ENCODE assay signal across 8 mouse cellular contexts in genomic region chr12:111958101-111958865, GRCm38 (mm10). TPM values are rescaled to one million over a fixed set of nuclear protein-coding genes. Genes with fewer than 3 reads are reported as not detected.
DNase-seq lines count a peak whose midpoint lies in the region; ATAC-seq and TF ChIP-seq lines count a peak whose summit lies in the region.

No protein-coding gene starts in this region.

- 0 out of 2 replicates have a peak, but pooled peaks have one; percentile 26 for TF ChIP-seq EP300 in heart, adult 2 months (IDR thresholded peaks at IDR 0.05; ENCODE audit: insufficient read depth, low read depth, low read length)

- H3K79me2 ChIP-seq in heart, adult 2 months (replicated peaks; ENCODE audit: control insufficient read depth, insufficient read depth, low read length), result peaks cover 1% of the 10 kb centered on the region; the same call in 1 of the 2 replicates

- TF ChIP-seq POLR2A in testis, adult 2 months (IDR thresholded peaks at IDR 0.05; ENCODE audit: control insufficient read depth, low read depth, low read length), result no peak
- TF ChIP-seq POLR2A in cortical plate, adult 2 months (IDR thresholded peaks at IDR 0.05; ENCODE audit: extremely low read depth, insufficient read depth, low read length), result no peak
- TF ChIP-seq POLR2A in heart, adult 2 months (IDR thresholded peaks at IDR 0.05; ENCODE audit: insufficient read depth, low read depth, low read length), result no peak

- DNase-seq in testis, postnatal 14 days (ENCODE audit: low spot score), result no peak
- DNase-seq in heart, adult 2 months, result peak; percentile 69 to 75
- DNase-seq in kidney, adult 9 months, result peak; percentile 79
- peak; percentile 48 for DNase-seq in spleen, adult 12 weeks (ENCODE audit: low spot score)

- H3K9ac ChIP-seq in heart, adult 2 months (ENCODE audit: low read depth, low read length), result no peak overlapping the region
- 0 out of 2 replicates have a peak overlapping the region, but pooled peaks have one; percentile 19 for H3K9ac ChIP-seq in limb, embryonic 13.5 days
- H3K9ac ChIP-seq in midbrain, embryonic 13.5 days (replicated peaks), result no peak overlapping the region

- H3K27ac ChIP-seq in testis, adult 2 months (ENCODE audit: control insufficient read depth, insufficient read depth, low read depth, low read length), result no peak overlapping the region
- H3K27ac ChIP-seq in cortical plate, adult 2 months (ENCODE audit: insufficient read depth, low read length), result no peak overlapping the region
- no peak overlapping the region for H3K27ac ChIP-seq in heart, adult 2 months
- H3K27ac ChIP-seq in limb, embryonic 13.5 days, result no peak overlapping the region
- H3K27ac ChIP-seq in midbrain, embryonic 13.5 days, result no peak overlapping the region

- intact Hi-C loops in heart, adult 2 months (cut with DNase I), result loop anchor here (5.0 kb wide), 1 partner anchor 221 kb away; no protein-coding TSS in a partner anchor

- WGBS in heart, adult 2 months, result 34% methylated on average over 9 of the region's 9 CpGs
- WGBS in limb, embryonic 13.5 days, result 40% methylated on average over 9 of the region's 9 CpGs
- WGBS in midbrain, embryonic 13.5 days, result 52% methylated on average over 9 of the region's 9 CpGs

- 0 out of 2 replicates have a peak, but pooled peaks have one; percentile 32 for ATAC-seq in limb, embryonic 13.5 days (ENCODE audit: low FRiP score, low read depth)
- peak; percentile 75 for ATAC-seq in midbrain, embryonic 13.5 days

- 0 out of 2 replicates have a peak, but pooled peaks cover 5% of the 10 kb centered on the region for H3K9me3 ChIP-seq in limb, embryonic 13.5 days
- H3K9me3 ChIP-seq in midbrain, embryonic 13.5 days, result no peaks in the 10 kb centered on the region

- no peaks in the 10 kb centered on the region; the same call in 1 of the 2 replicates for H3K36me3 ChIP-seq in testis, adult 2 months (ENCODE audit: control insufficient read depth, insufficient read depth, low read length)
- no peaks in the 10 kb centered on the region for H3K36me3 ChIP-seq in heart, adult 2 months (ENCODE audit: control insufficient read depth, insufficient read depth, low read length)
- H3K36me3 ChIP-seq in limb, embryonic 13.5 days, result peaks cover 40% of the 10 kb centered on the region
- peaks cover 38% of the 10 kb centered on the region for H3K36me3 ChIP-seq in midbrain, embryonic 13.5 days

- no peak overlapping the region for H3K4me3 ChIP-seq in testis, adult 2 months (ENCODE audit: control insufficient read depth, low read depth, low read length)
- no peak overlapping the region for H3K4me3 ChIP-seq in cortical plate, adult 2 months (ENCODE audit: insufficient read depth, low read length)
- H3K4me3 ChIP-seq in heart, adult 2 months, result no peak overlapping the region
- H3K4me3 ChIP-seq in limb, embryonic 13.5 days, result no peak overlapping the region
- H3K4me3 ChIP-seq in midbrain, embryonic 13.5 days (replicated peaks), result no peak overlapping the region

- H3K4me1 ChIP-seq in testis, adult 2 months (ENCODE audit: control insufficient read depth, insufficient read depth, low read length), result no peaks in the 10 kb centered on the region
- no peaks in the 10 kb centered on the region for H3K4me1 ChIP-seq in cortical plate, adult 2 months (ENCODE audit: control insufficient read depth, insufficient read depth, low read length)
- peaks cover 2% of the 10 kb centered on the region for H3K4me1 ChIP-seq in heart, adult 2 months (ENCODE audit: control insufficient read depth, insufficient read depth, low read length)
- no peaks in the 10 kb centered on the region for H3K4me1 ChIP-seq in limb, embryonic 13.5 days
- H3K4me1 ChIP-seq in midbrain, embryonic 13.5 days (replicated peaks), result no peaks in the 10 kb centered on the region

- no peaks in the 10 kb centered on the region for H3K27me3 ChIP-seq in testis, adult 2 months (ENCODE audit: control insufficient read depth, insufficient read depth, low read length)
- H3K27me3 ChIP-seq in heart, adult 2 months (ENCODE audit: control insufficient read depth, insufficient read depth, low read length), result no peaks in the 10 kb centered on the region
- H3K27me3 ChIP-seq in limb, embryonic 13.5 days, result no peaks in the 10 kb centered on the region
- H3K27me3 ChIP-seq in midbrain, embryonic 13.5 days, result no peaks in the 10 kb centered on the region

- H3K4me2 ChIP-seq in limb, embryonic 13.5 days (replicated peaks), result no peak overlapping the region
- H3K4me2 ChIP-seq in midbrain, embryonic 13.5 days (replicated peaks), result no peak overlapping the region

- TF ChIP-seq CTCF in testis, adult 2 months (IDR thresholded peaks at IDR 0.05; ENCODE audit: control insufficient read depth, insufficient read depth, insufficient replicate concordance, low read depth, low read length), result peak; percentile 60; the same call in 1 of the 2 replicates
- TF ChIP-seq CTCF in cortical plate, adult 2 months (IDR thresholded peaks at IDR 0.05; ENCODE audit: extremely low read depth, insufficient read depth, low read length), result peak; percentile 82
- TF ChIP-seq CTCF in heart, adult 2 months (IDR thresholded peaks at IDR 0.05), result peak; percentile 91

RNA-seq across cellular contexts. Expression of gene Atp5mpl, which starts 8.5 kb away (rescaled TPM):
- 83.3 and 94.8 TPM in 2 replicates for polyA plus RNA-seq in testis, adult 2 months (2012; rRNA removed)
- polyA plus RNA-seq in cortical plate, adult 2 months (2012; rRNA removed), result 300 and 310 TPM in 2 replicates
- total RNA-seq in heart, adult 2 months (2021), result 1,000 to 10,000 TPM; 1,131 to 1,298 TPM
- 163 and 316 TPM in 2 replicates for polyA plus RNA-seq in heart, adult 2 months (2012; rRNA removed)
- 622 and 628 TPM in 2 replicates for polyA plus RNA-seq in limb, embryonic 13.5 days (2015; fragmentation: Nextera tagmentation; extraction: Ambion mirVana)
- 697 and 714 TPM in 2 replicates for polyA plus RNA-seq in midbrain, embryonic 13.5 days (2015; fragmentation: Nextera tagmentation; extraction: Ambion mirVana)

RNA-seq across cellular contexts. Expression of gene Tdrd9, which starts 13.1 kb away (rescaled TPM):
- 48.9 and 54.7 TPM in 2 replicates for polyA plus RNA-seq in testis, adult 2 months (2012; rRNA removed)
- polyA plus RNA-seq in cortical plate, adult 2 months (2012; rRNA removed), result 0.23 and 0.25 TPM in 2 replicates
- under 1 TPM in 1 of 2 experiments, not detected in 1; 0.09 TPM for total RNA-seq in heart, adult 2 months (2021)
- polyA plus RNA-seq in heart, adult 2 months (2012; rRNA removed), result 0.10 and 0.15 TPM in 2 replicates
- 0.68 and 0.98 TPM in 2 replicates for polyA plus RNA-seq in limb, embryonic 13.5 days (2015; fragmentation: Nextera tagmentation; extraction: Ambion mirVana)
- polyA plus RNA-seq in midbrain, embryonic 13.5 days (2015; fragmentation: Nextera tagmentation; extraction: Ambion mirVana), result 0.23 and 0.58 TPM in 2 replicates

RNA-seq across cellular contexts. Expression of gene Rd3l, which starts 22.8 kb away (rescaled TPM):
- not detected in 2 replicates for polyA plus RNA-seq in testis, adult 2 months (2012; rRNA removed)
- 0.46 TPM in 1 of 2 replicates, not detected in the other for polyA plus RNA-seq in cortical plate, adult 2 months (2012; rRNA removed)
- total RNA-seq in heart, adult 2 months (2021), result under 1 TPM; 0.32 to 0.44 TPM
- polyA plus RNA-seq in heart, adult 2 months (2012; rRNA removed), result not detected in 2 replicates
- polyA plus RNA-seq in limb, embryonic 13.5 days (2015; fragmentation: Nextera tagmentation; extraction: Ambion mirVana), result not detected in 2 replicates
- not detected in 2 replicates for polyA plus RNA-seq in midbrain, embryonic 13.5 days (2015; fragmentation: Nextera tagmentation; extraction: Ambion mirVana)

RNA-seq across cellular contexts. Expression of gene Ppp1r13b, which starts 50.4 kb away (rescaled TPM):
- polyA plus RNA-seq in testis, adult 2 months (2012; rRNA removed), result 17.1 and 19.1 TPM in 2 replicates
- polyA plus RNA-seq in cortical plate, adult 2 months (2012; rRNA removed), result 32.1 and 34.1 TPM in 2 replicates
- 10 to 100 TPM; 18.0 to 18.1 TPM for total RNA-seq in heart, adult 2 months (2021)
- 11.8 and 16.6 TPM in 2 replicates for polyA plus RNA-seq in heart, adult 2 months (2012; rRNA removed)
- 12.0 and 13.2 TPM in 2 replicates for polyA plus RNA-seq in limb, embryonic 13.5 days (2015; fragmentation: Nextera tagmentation; extraction: Ambion mirVana)
- 17.8 and 19.7 TPM in 2 replicates for polyA plus RNA-seq in midbrain, embryonic 13.5 days (2015; fragmentation: Nextera tagmentation; extraction: Ambion mirVana)

Comparison
In these comparisons a context has a peak if more than half of its experiments do, and no peak if none do; other contexts are left out.
1. RNA of gene Tdrd9, which starts 13.1 kb away (polyA plus RNA-seq): 48.9 to 54.7 TPM in testis, adult 2 months; 0.68 to 0.98 TPM in limb, embryonic 13.5 days, 0.23 to 0.25 TPM in cortical plate, adult 2 months, 0.23 to 0.58 TPM in midbrain, embryonic 13.5 days and 0.10 to 0.15 TPM in heart, adult 2 months; every median in the first group is over 10 times any median in the second.
2. Peak in every context shown above with its lines, with median percentiles within 50 percentile points of each other: CTCF ChIP-seq.